Mouse (Mus musculus) spleen, adult 2 months (tissue): ENCODE data around the gene Lcn8. TPM values are rescaled to one million over a fixed set of nuclear protein-coding genes. Genes with fewer than 3 reads are reported as not detected.
"Not testable (repeated sequence)": the region's sequence is repeated elsewhere in the genome, so short reads cannot be mapped to it uniquely, and the experiment has no call there.

Experiments used
- DNase-seq, 2 experiments: peaks; one replicate each; pipeline versions ENCODE4 v3.0.0 to v3.0.0-alpha.2; 2012 to 2021; ENCODE audit warnings: low spot score in 2 of 2, low read depth in 1 of 2
- H3K27ac ChIP-seq: fragments of 200-500 bp; 2 replicates; pipeline ENCODE4 v1.5.1; 2012; ENCODE audit warnings: low read length, inconsistent platforms; ENCODE audit not compliant: insufficient read depth
- H3K27me3 ChIP-seq: fragments of 200-500 bp; 2 replicates; pipeline ENCODE4 v1.6.1; 2012; ENCODE audit warnings: mild to moderate bottlenecking, moderate library complexity, low read length, inconsistent platforms; ENCODE audit not compliant: control insufficient read depth, insufficient read depth
- H3K36me3 ChIP-seq: fragments of 200-500 bp; 2 replicates; pipeline ENCODE4 v1.6.1; 2012; ENCODE audit warnings: mild to moderate bottlenecking, low read length, inconsistent platforms; ENCODE audit not compliant: control insufficient read depth, insufficient read depth
- H3K4me1 ChIP-seq: fragments of 200-500 bp; 2 replicates; pipeline ENCODE4 v1.6.1; 2011; ENCODE audit warnings: inconsistent platforms; ENCODE audit not compliant: control insufficient read depth, insufficient read depth, insufficient read length
- H3K4me3 ChIP-seq: fragments of 200-500 bp; 2 replicates; pipeline ENCODE4 v1.5.1; 2011; ENCODE audit warnings: mild to moderate bottlenecking, inconsistent platforms; ENCODE audit not compliant: insufficient read depth, insufficient read length; ENCODE audit errors: extremely low read depth
- CTCF ChIP-seq: fragments of 200-500 bp; IDR thresholded peaks from 2 replicates; pipeline ENCODE4 v1.5.1; 2011; ENCODE audit warnings: mild to moderate bottlenecking, inconsistent platforms; ENCODE audit not compliant: insufficient read depth, insufficient read length, insufficient replicate concordance; ENCODE audit errors: extremely low read depth
- POLR2A ChIP-seq: fragments of 200-500 bp; IDR thresholded peaks from 2 replicates; pipeline ENCODE4 v1.6.1; 2011; ENCODE audit warnings: low read depth, low read length, inconsistent platforms
- WGBS: fragments of 180-500 bp; shearing (Covaris S2); methylation state at CpG from one replicate; pipeline ENCODE4 v1.1.7; 2018; 5-methylcytosine and 5-hydroxymethylcytosine counted together
- polyA plus RNA-seq: library from polyadenylated mRNA; depleted of rRNA; stranded (reverse); fragments of >200 nt; gene quantifications from 2 replicates; pipeline ENCODE4 v1.2.3, GENCODE M21; 2012; rRNA removed

Gene Lcn8
- polyA plus RNA-seq, 1 experiment = not detected

- H3K4me3 ChIP-seq = no peak overlapping the region
- no peak for DNase-seq
- H3K4me1 ChIP-seq = no peaks in the 10 kb centered on the region
- H3K36me3 ChIP-seq = no peaks in the 10 kb centered on the region
- no peak overlapping the region for H3K27ac ChIP-seq
- no peaks in the 10 kb centered on the region for H3K27me3 ChIP-seq
- WGBS = 69% methylated on average over 4 of the region's 4 CpGs
- TF ChIP-seq POLR2A (no peak), CTCF (no peak)
Observed at GRCm38 (mm10) chr2:25686941-25687340, 34.0 kb downstream of the Lcn8 start.

GRCm38 (mm10) chr2:25694605-25695004, 41.7 kb downstream of the Lcn8 start:
- H3K4me3 ChIP-seq = no peak overlapping the region
- TF ChIP-seq CTCF (peak; percentile 58; the same call in 1 of the 2 replicates), POLR2A (no peak)
- peak; percentile 21 to 57 for DNase-seq
- H3K4me1 ChIP-seq = no peaks in the 10 kb centered on the region
- H3K36me3 ChIP-seq = no peaks in the 10 kb centered on the region
- H3K27me3 ChIP-seq = no peaks in the 10 kb centered on the region
- no peak overlapping the region for H3K27ac ChIP-seq

- DNase-seq = no peak
- TF ChIP-seq CTCF (no peak), POLR2A (no peak)
- Histone ChIP-seq H3K4me3 (no peak overlapping the region), H3K27ac (no peak overlapping the region), H3K27me3 (no peaks in the 10 kb centered on the region), H3K36me3 (no peaks in the 10 kb centered on the region), H3K4me1 (no peaks in the 10 kb centered on the region)
- 65% methylated on average over 4 of the region's 4 CpGs for WGBS
Observed at GRCm38 (mm10) chr2:25696951-25697350, 44.0 kb downstream of the Lcn8 start.

- no peak overlapping the region for H3K27ac ChIP-seq
- no peaks in the 10 kb centered on the region for H3K27me3 ChIP-seq
- no peaks in the 10 kb centered on the region for H3K4me1 ChIP-seq
- 91% methylated on average over 2 of the region's 2 CpGs for WGBS
- TF ChIP-seq CTCF = no peak
- no peak for TF ChIP-seq POLR2A
- no peaks in the 10 kb centered on the region for H3K36me3 ChIP-seq
- DNase-seq = no peak
- H3K4me3 ChIP-seq = no peak overlapping the region
Observed at GRCm38 (mm10) chr2:25698696-25699095, 45.8 kb downstream of the Lcn8 start.

DNA sequence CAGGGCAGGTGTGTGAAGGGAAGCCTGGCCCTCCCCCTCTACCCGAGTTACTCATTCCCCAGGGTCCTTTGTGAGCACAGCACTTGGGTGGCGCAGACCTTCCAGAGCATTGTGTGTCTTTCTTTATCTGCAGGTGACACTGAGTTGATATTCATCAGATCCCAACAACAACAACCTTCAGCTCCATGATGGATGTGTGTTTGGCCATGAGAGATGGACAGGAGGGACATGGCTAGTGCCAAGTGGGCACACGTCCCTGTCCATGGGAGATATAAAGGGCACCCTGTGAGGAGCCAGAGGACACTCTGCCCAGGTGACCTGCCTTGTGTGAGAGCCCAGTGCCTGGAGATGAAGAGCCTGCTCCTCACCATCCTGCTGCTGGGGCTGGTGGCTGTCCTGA, 46.8 kb downstream of the Lcn8 start, which contains the start of gene Obp2a:
Gene Obp2a (plus strand): TSS at position 301 of the 400 bp plus-strand sequence.
- H3K27me3 ChIP-seq, H3K4me1 ChIP-seq, H3K4me3 ChIP-seq, DNase-seq, H3K27ac ChIP-seq, H3K36me3 ChIP-seq: not testable (repeated sequence)
- 80% methylated on average over 3 of the region's 3 CpGs for WGBS

GRCm38 (mm10) chr2:25701001-25701400, 48.1 kb downstream of the Lcn8 start:
- TF ChIP-seq CTCF (no peak), POLR2A (no peak)
- no peaks in the 10 kb centered on the region for H3K4me1 ChIP-seq
- DNase-seq = no peak
- H3K36me3 ChIP-seq = no peaks in the 10 kb centered on the region
- H3K4me3 ChIP-seq = no peak overlapping the region
- H3K27ac ChIP-seq = no peak overlapping the region
- H3K27me3 ChIP-seq = no peaks in the 10 kb centered on the region
- WGBS = 65% methylated on average over 5 of the region's 5 CpGs

GRCm38 (mm10) chr2:25703706-25704105, 50.8 kb downstream of the Lcn8 start:
- 83% methylated on average over 4 of the region's 4 CpGs for WGBS
- DNase-seq = no peak
- Histone ChIP-seq H3K27me3 (no peaks in the 10 kb centered on the region), H3K27ac (no peak overlapping the region), H3K36me3 (no peaks in the 10 kb centered on the region), H3K4me3 (no peak overlapping the region), H3K4me1 (peaks cover 7% of the 10 kb centered on the region)
- TF ChIP-seq POLR2A (no peak), CTCF (no peak)

Other genes starting within 250 kb of the Lcn8 start
- 2.4 and 3.7 TPM in 2 replicates for gene Fut7, start 229.9 kb upstream of the Lcn8 start, polyA plus RNA-seq
- 61.1 and 67.6 TPM in 2 replicates for gene Abca2, start 224.4 kb upstream of the Lcn8 start, polyA plus RNA-seq
- gene Clic3, start 196.3 kb upstream of the Lcn8 start, polyA plus RNA-seq = 2.5 and 3.1 TPM in 2 replicates
- gene Paxx, start 192.0 kb upstream of the Lcn8 start, polyA plus RNA-seq = 68.7 and 86.4 TPM in 2 replicates
- gene Ptgds, start 183.1 kb upstream of the Lcn8 start, polyA plus RNA-seq = 0.27 and 7.8 TPM in 2 replicates
- not detected in 2 replicates for gene Lcn12, start 159.2 kb upstream of the Lcn8 start, polyA plus RNA-seq
- gene Fbxw5, start 152.4 kb upstream of the Lcn8 start, polyA plus RNA-seq = 34.7 and 42.0 TPM in 2 replicates
- gene C8g, start 151.4 kb upstream of the Lcn8 start, polyA plus RNA-seq = 1.9 TPM in 2 replicates
- gene Traf2, start 106.2 kb upstream of the Lcn8 start, polyA plus RNA-seq = 21.6 and 22.6 TPM in 2 replicates
- 56.2 and 74.7 TPM in 2 replicates for gene Edf1, start 95.3 kb upstream of the Lcn8 start, polyA plus RNA-seq
- gene Mamdc4, start 78.3 kb upstream of the Lcn8 start, polyA plus RNA-seq = 2.2 and 4.0 TPM in 2 replicates
- 22.5 and 28.5 TPM in 2 replicates for gene Phpt1, start 77.9 kb upstream of the Lcn8 start, polyA plus RNA-seq
- 6.3 and 7.6 TPM in 2 replicates for gene Ajm1, start 71.4 kb upstream of the Lcn8 start, polyA plus RNA-seq
- gene Rabl6, start 44.6 kb upstream of the Lcn8 start, polyA plus RNA-seq = 43.6 and 55.1 TPM in 2 replicates
- not detected in 2 replicates for gene Ccdc183, start 35.4 kb upstream of the Lcn8 start, polyA plus RNA-seq
- 16.4 and 16.8 TPM in 2 replicates for gene Tmem141, start 31.1 kb upstream of the Lcn8 start, polyA plus RNA-seq
- gene Fcna, start 25.1 kb upstream of the Lcn8 start, polyA plus RNA-seq = 71.2 and 120 TPM in 2 replicates
- gene Lcn5, start 4.8 kb downstream of the Lcn8 start, polyA plus RNA-seq = not detected in 2 replicates
- gene Lcn6, start 23.7 kb downstream of the Lcn8 start, polyA plus RNA-seq = not detected in 2 replicates
- gene Lcn10, start 29.6 kb downstream of the Lcn8 start, polyA plus RNA-seq = not detected in 2 replicates
- not detected in 2 replicates for gene Obp2a, start 46.9 kb downstream of the Lcn8 start, polyA plus RNA-seq
- 55.3 and 83.7 TPM in 2 replicates for gene Bmyc, start 53.6 kb downstream of the Lcn8 start, polyA plus RNA-seq
- not detected in 2 replicates for gene Obp2b, start 83.9 kb downstream of the Lcn8 start, polyA plus RNA-seq
- gene Lcn3, start 112.4 kb downstream of the Lcn8 start, polyA plus RNA-seq = not detected in 2 replicates
- gene Lcn11, start 123.9 kb downstream of the Lcn8 start, polyA plus RNA-seq = not detected in 2 replicates
- gene Gm13539, start 129.1 kb downstream of the Lcn8 start, polyA plus RNA-seq = not detected in 2 replicates
- not detected in 2 replicates for gene Glt6d1, start 162.7 kb downstream of the Lcn8 start, polyA plus RNA-seq
- gene Lcn9, start 170.0 kb downstream of the Lcn8 start, polyA plus RNA-seq = not detected in 2 replicates
- not detected in 2 replicates for gene Sohlh1, start 194.1 kb downstream of the Lcn8 start, polyA plus RNA-seq
- 0.16 and 0.40 TPM in 2 replicates for gene Kcnt1, start 210.6 kb downstream of the Lcn8 start, polyA plus RNA-seq